Mouse (Mus musculus) CH12.LX (cell line): ENCODE results near the gene Fzd2. TPM values are rescaled to one million over a fixed set of nuclear protein-coding genes. Genes with fewer than 3 reads are reported as not detected.

Experiments used
- DNase-seq: peaks from one replicate; pipeline ENCODE4 v3.0.0-alpha.2; 2013; ENCODE audit errors: extremely low read depth
- H3K27ac ChIP-seq: 2 replicates; pipeline ENCODE4 v1.5.1; 2012; ENCODE audit warnings: low read depth, mild to moderate bottlenecking, control low read depth, moderate library complexity; ENCODE audit not compliant: insufficient read depth
- H3K27me3 ChIP-seq: replicated peaks from 2 replicates; pipeline ENCODE3; 2012; ENCODE audit warnings: inconsistent platforms
- H3K36me3 ChIP-seq, 2 experiments: replicated peaks in 1 of 2; 2 replicates each; pipeline versions ENCODE3 to v1.6.1; 2012; ENCODE audit warnings: inconsistent platforms in 1 of 2, low read length in 1 of 2, mild to moderate bottlenecking in 1 of 2, mixed read lengths in 1 of 2, moderate library complexity in 1 of 2; ENCODE audit not compliant: control insufficient read depth in 1 of 2, insufficient read depth in 1 of 2
- H3K4me1 ChIP-seq, 2 experiments: 2 replicates each; pipeline ENCODE4 v1.6.1; 2012; ENCODE audit warnings: inconsistent platforms in 1 of 2, moderate library complexity in 1 of 2; ENCODE audit not compliant: insufficient read depth in 2 of 2, control insufficient read depth in 1 of 2
- H3K4me2 ChIP-seq: 2 replicates; pipeline ENCODE4 v1.6.1; 2012; ENCODE audit warnings: low read depth, mild to moderate bottlenecking, control low read depth; ENCODE audit not compliant: poor library complexity, insufficient read depth, severe bottlenecking
- H3K4me3 ChIP-seq, 3 experiments: fragments of 150-350 bp in 1 of 3; sonication (generic) in 1 of 3; replicated peaks in 1 of 3; 2 replicates each; pipeline versions ENCODE3 to v1.5.1; 2011 to 2012; ENCODE audit warnings: low read depth in 2 of 3, low read length in 2 of 3, mild to moderate bottlenecking in 2 of 3, moderate library complexity in 2 of 3, control low read depth in 1 of 3, improper control_type of control experiment in 1 of 3, inconsistent platforms in 1 of 3, mixed read lengths in 1 of 3; ENCODE audit not compliant: poor library complexity in 1 of 3
- H3K79me2 ChIP-seq: replicated peaks from 2 replicates; pipeline ENCODE4 v1.6.1; 2012; ENCODE audit warnings: mild to moderate bottlenecking, moderate library complexity; ENCODE audit not compliant: control insufficient read depth, poor library complexity, insufficient read depth, severe bottlenecking; ENCODE audit errors: extremely low read depth
- H3K9ac ChIP-seq: 2 replicates; pipeline ENCODE4 v1.6.1; 2012; ENCODE audit warnings: low read depth, mild to moderate bottlenecking, control low read depth, moderate library complexity; ENCODE audit not compliant: insufficient read depth
- H3K9me3 ChIP-seq: replicated peaks from 2 replicates; pipeline ENCODE3; 2012; ENCODE audit warnings: low read length, inconsistent platforms, mixed read lengths
- CHD2 ChIP-seq: IDR thresholded peaks from 2 replicates; pipeline ENCODE4 v1.6.1; 2011; ENCODE audit warnings: low read length, improper control_type of control experiment
- E2F4 ChIP-seq: IDR thresholded peaks from 2 replicates; pipeline ENCODE4 v1.6.1; 2011; ENCODE audit warnings: low read depth, low read length, improper control_type of control experiment; ENCODE audit not compliant: insufficient replicate concordance
- EP300 ChIP-seq: IDR thresholded peaks from 2 replicates; pipeline ENCODE4 v1.6.1; 2011; ENCODE audit warnings: low read length, improper control_type of control experiment
- HCFC1 ChIP-seq: IDR thresholded peaks from 2 replicates; pipeline ENCODE4 v1.6.1; 2012; ENCODE audit warnings: low read depth, mild to moderate bottlenecking, inconsistent platforms, low read length, improper control_type of control experiment
- IRF4 ChIP-seq: IDR thresholded peaks from 2 replicates; pipeline ENCODE4 v1.6.1; 2014; ENCODE audit warnings: low read depth, mild to moderate bottlenecking, inconsistent platforms, low read length, improper control_type of control experiment
- KAT2A ChIP-seq: IDR thresholded peaks from 2 replicates; pipeline ENCODE4 v1.6.1; 2012; ENCODE audit warnings: low read length, improper control_type of control experiment, inconsistent platforms; ENCODE audit not compliant: insufficient replicate concordance
- MAFK ChIP-seq: IDR thresholded peaks from 2 replicates; pipeline ENCODE4 v1.6.1; 2011; ENCODE audit warnings: low read length, improper control_type of control experiment; ENCODE audit not compliant: insufficient replicate concordance
- MAZ ChIP-seq: IDR thresholded peaks from 2 replicates; pipeline ENCODE4 v1.6.1; 2012; ENCODE audit warnings: low read depth, mild to moderate bottlenecking, inconsistent platforms, low read length, improper control_type of control experiment, moderate library complexity
- MXI1 ChIP-seq: IDR thresholded peaks from 2 replicates; pipeline ENCODE4 v1.6.1; 2011; ENCODE audit warnings: mild to moderate bottlenecking, low read depth, low read length, improper control_type of control experiment
- MYC ChIP-seq: IDR thresholded peaks from 2 replicates; pipeline ENCODE4 v1.6.1; 2011; ENCODE audit warnings: low read depth, mild to moderate bottlenecking, improper control_type of control experiment, low read length
- NELFE ChIP-seq: IDR thresholded peaks from 2 replicates; pipeline ENCODE4 v1.6.1; 2011; ENCODE audit warnings: low read depth, low read length, improper control_type of control experiment
- POLR2A ChIP-seq: IDR thresholded peaks from 2 replicates; pipeline ENCODE4 v1.6.1; 2011; ENCODE audit warnings: low read depth, mild to moderate bottlenecking, improper control_type of control experiment, low read length
- POLR2AphosphoS2 ChIP-seq: IDR thresholded peaks from 2 replicates; pipeline ENCODE4 v1.6.1; 2011; ENCODE audit warnings: low read depth, low read length, improper control_type of control experiment
- SIN3A ChIP-seq: IDR thresholded peaks from 2 replicates; pipeline ENCODE4 v1.6.1; 2012; ENCODE audit warnings: low read length, improper control_type of control experiment, inconsistent platforms
- USF2 ChIP-seq: conservative IDR thresholded peaks from 2 replicates; pipeline ENCODE4 v1.6.1; 2011; ENCODE audit warnings: low read depth, low read length, improper control_type of control experiment
- ZKSCAN1 ChIP-seq: IDR thresholded peaks from 2 replicates; pipeline ENCODE4 v1.6.1; 2012; ENCODE audit warnings: low read depth, inconsistent platforms, low read length, improper control_type of control experiment, borderline replicate concordance
- ZMIZ1 ChIP-seq: IDR thresholded peaks from 2 replicates; pipeline ENCODE4 v1.6.1; 2012; ENCODE audit warnings: low read depth, mild to moderate bottlenecking, inconsistent platforms, low read length, improper control_type of control experiment
- dilution Hi-C: fragments of 300-500 bp; cut with MboI; formaldehyde crosslinking; loops from 2 replicates; pipeline ENCODE4 v1.14.3; 2020; ENCODE audit warnings: low sequenced_read_pairs; ENCODE audit not compliant: extremely low pct_unique_long_range_greater_than_20kb, extremely low pct_ligation_motif_present
- in situ Hi-C: fragments of 300-500 bp; cut with MboI; formaldehyde crosslinking; loops from 3 replicates; pipeline ENCODE4 v1.14.3; 2019; ENCODE audit warnings: low sequenced_read_pairs, low pct_ligation_motif_present, low pct_unique_long_range_greater_than_20kb, mixed read lengths
- polyA plus RNA-seq: library from polyadenylated mRNA; unstranded; fragments of >175 nt; gene quantifications from 2 replicates; pipeline ENCODE4 v1.2.1, GENCODE M21; 2012; ENCODE audit warnings: low read depth; ENCODE audit not compliant: insufficient read length
- total RNA-seq, 2 experiments: library from RNA; depleted of rRNA; stranded (reverse); fragments of 300-350 nt in 1 of 2; fragments of >200 nt in 1 of 2; gene quantifications; 2 replicates each; pipeline ENCODE4 v1.2.3; 2012 to 2014

Gene Fzd2
- total and polyA plus RNA-seq, 3 experiments = 0.13 to 0.35 (median 0.20) TPM

DNA sequence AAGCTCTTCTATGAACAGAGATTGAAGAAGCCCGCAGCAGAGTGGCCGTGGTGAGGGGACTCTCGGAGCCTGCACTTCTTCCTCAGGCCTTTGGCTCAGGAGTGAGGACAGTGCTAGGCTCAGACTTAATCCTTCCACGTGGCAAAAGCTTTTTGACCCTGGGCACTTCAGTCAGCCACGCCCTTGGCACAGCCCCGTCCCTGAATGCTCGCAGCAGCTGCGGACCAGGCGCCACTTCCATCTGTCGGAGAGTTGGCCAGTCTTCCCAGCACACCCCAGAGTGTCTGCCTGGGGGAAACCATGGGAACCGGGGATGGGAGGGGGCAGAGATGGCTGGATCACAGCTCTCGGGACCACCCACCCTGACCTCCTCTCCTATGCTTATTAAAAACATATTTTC lies 32.7 kb downstream of the Fzd2 start:
- H3K27ac ChIP-seq = no peak overlapping the region
- no peak overlapping the region for H3K4me3 ChIP-seq
- dilution Hi-C loops = no loop called here
- in situ Hi-C loops = no loop called here
- no peaks in the 10 kb centered on the region for H3K4me1 ChIP-seq
- TF ChIP-seq EP300 (no peak), USF2 (no peak), IRF4 (no peak), ZMIZ1 (no peak), E2F4 (no peak), NELFE (no peak), ZKSCAN1 (no peak), KAT2A (no peak), MAFK (no peak), POLR2A (no peak), MAZ (no peak), HCFC1 (no peak), POLR2AphosphoS2 (no peak), SIN3A (no peak), MXI1 (no peak), MYC (no peak), CHD2 (no peak)
- no peak overlapping the region for H3K9ac ChIP-seq
- no peaks in the 10 kb centered on the region for H3K9me3 ChIP-seq
- DNase-seq = no peak
- no peaks in the 10 kb centered on the region for H3K79me2 ChIP-seq
- no peak overlapping the region for H3K4me2 ChIP-seq
- H3K36me3 ChIP-seq = no peaks in the 10 kb centered on the region
- H3K27me3 ChIP-seq = peaks cover 67% of the 10 kb centered on the region

DNA sequence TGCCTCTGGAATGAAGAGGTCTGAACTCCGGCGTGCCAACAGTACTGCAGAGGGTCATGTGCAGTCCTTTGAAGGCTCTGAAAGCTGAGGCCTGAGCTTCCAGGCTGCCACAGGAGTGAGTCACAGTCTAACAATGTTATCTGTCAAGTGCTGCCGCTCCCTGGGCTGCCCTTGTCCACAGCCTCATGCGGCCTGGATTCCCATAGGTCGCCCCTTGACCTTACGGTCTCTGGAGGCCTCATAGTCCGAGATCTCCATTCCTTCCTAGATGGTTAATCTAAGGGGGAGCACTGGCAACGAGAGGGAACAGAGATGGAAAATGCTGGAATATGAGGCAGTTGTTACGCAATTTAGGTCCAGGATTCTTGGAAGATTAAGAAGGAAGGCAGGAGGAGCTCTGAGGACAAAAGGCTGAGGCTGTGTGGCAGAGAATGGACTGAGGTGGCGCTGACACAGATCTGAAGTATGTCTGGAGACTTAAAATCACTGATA lies 39.7 kb downstream of the Fzd2 start:
- DNase-seq = no peak
- Histone ChIP-seq H3K9me3 (no peaks in the 10 kb centered on the region), H3K9ac (no peak overlapping the region), H3K4me1 (no peaks in the 10 kb centered on the region), H3K27me3 (peaks cover 74% of the 10 kb centered on the region), H3K4me2 (no peak overlapping the region), H3K4me3 (no peak overlapping the region), H3K79me2 (no peaks in the 10 kb centered on the region), H3K36me3 (no peaks in the 10 kb centered on the region), H3K27ac (no peak overlapping the region)
- dilution Hi-C loops (no loop called here), in situ Hi-C loops (loop anchor here (10.0 kb wide), 1 partner anchor 159 kb away; no protein-coding TSS in a partner anchor)
- no peak for TF ChIP-seq POLR2AphosphoS2
